Mouse (Mus musculus) hindbrain, embryonic 15.5 days (tissue): Measurements from ENCODE around the gene Mid1. TPM values are rescaled to one million over a fixed set of nuclear protein-coding genes. Genes with fewer than 3 reads are reported as not detected.

ENCODE experiments used
- ATAC-seq: fragments of 200-750 bp; cut with Nextera tagmentation; 2 replicates; pipeline ENCODE4 v1.8.0; 2017; ENCODE audit warnings: low read depth, moderate number of reproducible peaks, moderate TSS enrichment; ENCODE audit not compliant: low FRiP score
- H3K27ac ChIP-seq: fragments of 300-500 bp; sonication (generic); replicated peaks from 2 replicates; pipeline ENCODE4 v1.5.1; 2015; ENCODE audit warnings: mild to moderate bottlenecking, inconsistent platforms
- H3K27me3 ChIP-seq: fragments of 300-500 bp; sonication (generic); 2 replicates; pipeline ENCODE4 v1.6.1; 2015; ENCODE audit warnings: control low read depth, inconsistent platforms
- H3K36me3 ChIP-seq: fragments of 300-500 bp; sonication (generic); 2 replicates; pipeline ENCODE4 v1.6.1; 2015; ENCODE audit warnings: control low read depth, inconsistent platforms
- H3K4me1 ChIP-seq: fragments of 300-500 bp; sonication (generic); replicated peaks from 2 replicates; pipeline ENCODE4 v1.6.1; 2015; ENCODE audit warnings: control low read depth, inconsistent platforms
- H3K4me2 ChIP-seq: fragments of 300-500 bp; sonication (generic); 2 replicates; pipeline ENCODE4 v1.6.1; 2015; ENCODE audit warnings: moderate library complexity, mild to moderate bottlenecking, inconsistent platforms
- H3K4me3 ChIP-seq: fragments of 300-500 bp; sonication (generic); 2 replicates; pipeline ENCODE4 v1.5.1; 2015; ENCODE audit warnings: mild to moderate bottlenecking, inconsistent platforms
- H3K9ac ChIP-seq: fragments of 300-500 bp; sonication (generic); 2 replicates; pipeline ENCODE4 v1.6.1; 2015; ENCODE audit warnings: inconsistent platforms
- H3K9me3 ChIP-seq: fragments of 300-500 bp; sonication (generic); 2 replicates; pipeline ENCODE4 v1.6.1; 2016; ENCODE audit warnings: control low read depth, inconsistent platforms
- WGBS: fragments of 180-500 bp; shearing (Covaris S2); methylation state at CpG from one replicate; pipeline ENCODE4 v1.1.7; 2015; 5-methylcytosine and 5-hydroxymethylcytosine counted together
- polyA plus RNA-seq: library from polyadenylated mRNA; unstranded; fragments of >200 nt; fragmentation: Nextera tagmentation; extraction: Ambion mirVana; gene quantifications from 2 replicates; pipeline ENCODE4 v1.2.1, GENCODE M21; 2015

The Mid1 gene
- polyA plus RNA-seq, result 5.6 and 6.4 TPM in 2 replicates

- WGBS, result 23% methylated on average over 10 of the region's 10 CpGs
- Histone ChIP-seq H3K9ac (no peak within 1 kb of the TSS), H3K27me3 (0 out of 2 replicates have a peak, but pooled peaks cover 6% of the 10 kb centered on the region), H3K4me3 (peak within 1 kb of the TSS; percentile 27), H3K4me1 (no peaks in the 10 kb centered on the region), H3K36me3 (no peaks in the 10 kb centered on the region), H3K4me2 (peak within 1 kb of the TSS; percentile 52), H3K27ac (no peak within 1 kb of the TSS), H3K9me3 (no peaks in the 10 kb centered on the region)
- no peak for ATAC-seq
Observed at GRCm38 (mm10) chrX:169685131-169685530, at the start of gene Mid1. TSS of gene Mid1 (plus strand) at chrX:169685199.

DNA sequence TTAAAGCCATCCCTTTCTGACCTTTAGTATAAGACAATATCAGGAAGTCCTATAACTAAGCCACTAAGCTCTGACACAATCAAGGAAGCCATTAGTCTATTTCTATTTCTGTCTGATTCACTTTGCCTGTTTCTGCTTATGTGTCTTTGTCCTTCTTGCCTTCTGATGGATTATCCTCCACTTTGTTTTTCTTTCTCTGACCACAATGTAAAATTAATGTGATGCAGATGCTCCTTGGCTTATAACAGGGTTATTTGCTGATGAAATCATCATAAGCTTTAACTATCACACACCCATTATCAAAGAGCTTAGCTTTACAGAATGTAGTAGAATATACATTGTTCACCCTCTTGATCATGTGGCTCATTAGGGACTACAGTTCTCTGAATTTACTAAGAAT lies 11.9 kb upstream of the Mid1 start:
- Histone ChIP-seq H3K4me1 (no peaks in the 10 kb centered on the region), H3K4me3 (no peak overlapping the region), H3K9ac (no peak overlapping the region), H3K9me3 (no peaks in the 10 kb centered on the region), H3K36me3 (no peaks in the 10 kb centered on the region), H3K4me2 (no peak overlapping the region), H3K27ac (no peak overlapping the region), H3K27me3 (peaks cover 7% of the 10 kb centered on the region; the same call in 1 of the 2 replicates)
- ATAC-seq, result no peak

DNA sequence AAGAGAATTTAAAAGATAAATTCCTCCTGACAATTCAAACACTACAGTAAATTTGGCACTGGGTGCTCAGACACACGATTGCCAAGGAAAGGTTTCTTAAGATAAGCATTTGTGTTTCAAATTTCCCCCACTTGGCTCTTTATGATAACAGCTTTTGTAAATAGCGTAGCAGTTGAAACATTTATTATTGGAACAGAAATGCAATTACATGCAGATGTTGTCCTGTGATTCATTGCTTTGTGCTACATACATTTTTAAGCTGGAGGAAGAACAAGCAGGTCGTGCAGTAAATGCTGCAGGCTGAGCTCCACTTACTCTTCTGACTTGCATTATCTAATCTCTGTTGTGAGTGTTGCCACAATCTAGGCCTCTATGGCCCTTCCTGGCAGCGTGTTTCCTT lies 8.7 kb upstream of the Mid1 start:
- Histone ChIP-seq H3K27ac (no peak overlapping the region), H3K4me3 (no peak overlapping the region), H3K4me1 (no peaks in the 10 kb centered on the region), H3K9ac (no peak overlapping the region), H3K9me3 (no peaks in the 10 kb centered on the region), H3K4me2 (no peak overlapping the region), H3K27me3 (0 out of 2 replicates have a peak, but pooled peaks cover 8% of the 10 kb centered on the region), H3K36me3 (no peaks in the 10 kb centered on the region)
- no peak for ATAC-seq
- 61% methylated on average over 4 of the region's 4 CpGs for WGBS

- H3K27ac ChIP-seq, result no peak overlapping the region
- peak overlapping the region; percentile 27 for H3K4me3 ChIP-seq
- H3K4me1 ChIP-seq, result no peaks in the 10 kb centered on the region
- H3K9ac ChIP-seq, result no peak overlapping the region
- peak overlapping the region; percentile 52 for H3K4me2 ChIP-seq
- H3K9me3 ChIP-seq, result no peaks in the 10 kb centered on the region
- 0 out of 2 replicates have a peak, but pooled peaks cover 6% of the 10 kb centered on the region for H3K27me3 ChIP-seq
- no peaks in the 10 kb centered on the region for H3K36me3 ChIP-seq
- ATAC-seq, result no peak
- WGBS, result 38% methylated on average over 8 of the region's 8 CpGs
Observed at GRCm38 (mm10) chrX:169685731-169686130, 732 bp downstream of the Mid1 start.

DNA sequence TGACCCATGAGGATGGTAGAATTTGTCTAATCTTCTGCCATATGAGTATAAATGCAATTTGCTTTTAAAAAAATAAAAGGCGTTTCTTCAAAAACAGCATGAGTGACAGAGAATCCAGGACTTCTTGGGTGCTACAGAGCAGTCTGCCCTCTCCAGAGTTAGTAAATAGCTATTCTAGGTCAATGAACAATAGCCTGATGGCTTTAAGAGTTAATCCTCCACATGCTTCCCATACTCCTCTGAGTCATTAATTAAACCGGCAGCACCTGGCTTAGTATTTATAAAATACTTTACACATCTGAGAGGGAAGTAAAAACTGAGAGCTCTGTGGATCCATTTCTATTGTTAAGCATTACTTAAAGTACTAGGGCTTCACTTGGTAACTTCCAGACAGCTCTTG lies 6.2 kb downstream of the Mid1 start:
- H3K4me1 ChIP-seq, result no peaks in the 10 kb centered on the region
- ATAC-seq, result no peak
- H3K27ac ChIP-seq, result no peak overlapping the region
- no peaks in the 10 kb centered on the region for H3K9me3 ChIP-seq
- no peak overlapping the region for H3K9ac ChIP-seq
- no peak overlapping the region for H3K4me2 ChIP-seq
- H3K4me3 ChIP-seq, result no peak overlapping the region
- H3K36me3 ChIP-seq, result no peaks in the 10 kb centered on the region
- WGBS, result 69% methylated on average over 2 of the region's 2 CpGs
- H3K27me3 ChIP-seq, result peaks cover 19% of the 10 kb centered on the region

DNA sequence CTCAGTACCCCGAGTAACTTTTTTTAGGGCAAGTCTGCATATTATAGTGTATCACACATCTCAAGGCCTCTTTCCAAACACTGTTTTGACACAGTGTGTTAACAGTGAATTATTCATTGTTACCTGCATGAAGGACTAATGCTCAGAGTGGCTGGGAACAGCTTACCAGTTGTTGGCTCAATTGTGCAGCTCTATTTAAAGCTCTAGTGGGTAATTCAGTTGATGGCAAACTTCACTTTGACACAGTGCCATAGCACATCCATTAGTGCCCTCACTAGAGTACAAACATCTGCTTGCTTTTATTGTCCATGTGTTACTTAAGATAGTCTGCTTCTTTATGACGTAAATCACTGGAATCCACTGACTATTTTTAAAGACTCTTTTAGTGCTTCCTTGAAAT lies 6.7 kb downstream of the Mid1 start:
- WGBS, result 72% methylated on average over 2 of the region's 2 CpGs
- Histone ChIP-seq H3K27ac (no peak overlapping the region), H3K4me1 (no peaks in the 10 kb centered on the region), H3K27me3 (peaks cover 20% of the 10 kb centered on the region), H3K9me3 (no peaks in the 10 kb centered on the region), H3K9ac (no peak overlapping the region), H3K36me3 (no peaks in the 10 kb centered on the region), H3K4me2 (no peak overlapping the region), H3K4me3 (no peak overlapping the region)
- no peak for ATAC-seq

- Histone ChIP-seq H3K27me3 (peaks cover 20% of the 10 kb centered on the region), H3K36me3 (no peaks in the 10 kb centered on the region), H3K9ac (no peak overlapping the region), H3K9me3 (no peaks in the 10 kb centered on the region), H3K4me2 (no peak overlapping the region), H3K4me1 (no peaks in the 10 kb centered on the region), H3K27ac (no peak overlapping the region), H3K4me3 (no peak overlapping the region)
- WGBS, result 68% methylated on average over 6 of the region's 6 CpGs
- ATAC-seq, result no peak
Observed at GRCm38 (mm10) chrX:169692225-169692909, 7.4 kb downstream of the Mid1 start.

DNA sequence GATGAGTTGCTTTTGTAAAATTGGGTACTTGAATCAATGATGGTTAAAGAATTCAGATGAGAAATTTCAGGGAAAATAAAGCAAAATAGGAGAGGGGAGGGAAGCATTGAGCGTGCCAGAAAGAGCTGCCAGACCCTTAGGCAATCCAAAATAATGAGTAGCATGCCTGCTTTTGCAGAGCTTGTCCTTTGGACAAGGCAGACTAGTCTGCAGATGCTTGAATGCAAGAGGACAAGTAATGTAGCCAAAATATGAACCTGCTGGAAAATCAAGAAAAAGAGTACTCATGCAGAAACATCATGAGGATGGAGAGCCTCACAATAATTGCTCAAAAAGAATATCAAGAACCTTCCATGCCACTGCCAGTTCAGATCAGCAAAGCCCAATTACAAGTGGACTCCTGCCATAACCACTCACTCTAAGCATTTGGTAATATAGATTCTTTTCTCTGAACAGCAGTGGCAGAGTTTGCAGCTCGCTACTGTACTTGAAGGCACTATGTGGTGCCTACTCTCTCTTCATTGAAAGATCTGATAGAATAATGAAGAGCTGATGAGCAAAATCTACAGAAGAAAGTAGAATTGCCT lies 19.1 kb downstream of the Mid1 start:
- no peak overlapping the region for H3K9ac ChIP-seq
- no peaks in the 10 kb centered on the region for H3K36me3 ChIP-seq
- 78% methylated on average over 2 of the region's 2 CpGs for WGBS
- H3K9me3 ChIP-seq, result no peaks in the 10 kb centered on the region
- no peak overlapping the region for H3K4me2 ChIP-seq
- H3K4me1 ChIP-seq, result no peaks in the 10 kb centered on the region
- H3K27ac ChIP-seq, result no peak overlapping the region
- ATAC-seq, result no peak
- H3K4me3 ChIP-seq, result no peak overlapping the region
- H3K27me3 ChIP-seq, result peaks cover 10% of the 10 kb centered on the region; the same call in 1 of the 2 replicates

DNA sequence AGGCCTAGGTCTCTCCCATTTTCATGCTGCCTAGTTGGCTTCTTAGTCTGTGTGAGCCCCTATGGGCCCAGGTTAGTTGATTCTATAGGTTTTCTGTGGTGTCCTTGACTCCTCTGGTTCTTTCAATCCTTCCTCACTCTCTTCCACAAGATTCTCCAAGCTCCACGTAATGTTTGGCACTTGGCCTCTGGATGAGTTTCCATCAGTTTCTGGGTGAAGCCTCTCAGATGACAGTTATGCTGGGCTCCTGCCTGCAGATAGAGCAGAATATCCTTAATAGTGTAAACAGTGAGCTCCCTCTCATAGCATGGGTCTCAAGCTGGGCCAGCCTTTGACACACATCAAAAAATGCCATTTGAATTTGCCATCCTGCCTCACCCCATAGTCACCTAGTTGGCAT lies 38.5 kb downstream of the Mid1 start:
- Histone ChIP-seq H3K36me3 (no peaks in the 10 kb centered on the region), H3K9ac (no peak overlapping the region), H3K4me2 (no peak overlapping the region), H3K9me3 (no peaks in the 10 kb centered on the region), H3K4me3 (no peak overlapping the region), H3K27ac (no peak overlapping the region), H3K4me1 (no peaks in the 10 kb centered on the region), H3K27me3 (peaks cover 23% of the 10 kb centered on the region)
- ATAC-seq, result no peak
- WGBS, result 95% methylated on average over 1 of the region's 1 CpGs

DNA sequence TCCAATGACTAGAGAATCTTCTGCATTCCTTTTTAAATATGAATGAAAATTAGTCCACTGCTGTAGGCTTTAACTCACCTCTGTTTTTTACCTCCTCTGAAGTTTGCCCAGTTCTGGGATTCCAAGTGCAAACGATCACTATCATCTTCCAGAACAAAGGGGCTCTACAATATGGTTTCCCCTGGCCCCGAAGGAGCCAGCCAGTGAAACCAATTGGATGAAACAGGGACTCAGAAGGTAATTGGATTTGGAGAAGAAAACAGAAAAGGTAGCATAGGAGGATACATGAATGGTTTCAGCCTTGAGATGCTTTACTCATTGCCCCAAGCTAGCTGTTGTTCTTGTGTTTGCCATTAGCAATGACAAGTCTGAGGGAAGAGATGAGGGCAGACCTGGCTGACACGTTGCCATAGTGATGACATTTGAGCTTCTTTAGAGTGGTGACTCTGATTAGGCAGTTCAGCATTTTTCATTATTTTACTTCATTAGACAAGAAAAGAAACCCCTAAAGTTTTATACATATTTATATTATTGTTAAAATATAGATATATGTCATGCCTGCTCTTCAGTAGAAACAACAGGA lies 50.5 kb downstream of the Mid1 start:
- H3K4me3 ChIP-seq, result no peak overlapping the region
- H3K9me3 ChIP-seq, result no peaks in the 10 kb centered on the region
- H3K27ac ChIP-seq, result no peak overlapping the region
- ATAC-seq, result no peak
- H3K9ac ChIP-seq, result no peak overlapping the region
- H3K27me3 ChIP-seq, result peaks cover 17% of the 10 kb centered on the region
- 41% methylated on average over 3 of the region's 3 CpGs for WGBS
- H3K4me2 ChIP-seq, result no peak overlapping the region
- H3K4me1 ChIP-seq, result no peaks in the 10 kb centered on the region
- no peaks in the 10 kb centered on the region for H3K36me3 ChIP-seq

GRCm38 (mm10) chrX:169758001-169758400 lies 73.0 kb downstream of the Mid1 start:
- no peak for ATAC-seq
- peaks cover 8% of the 10 kb centered on the region; the same call in 1 of the 2 replicates for H3K27me3 ChIP-seq
- H3K4me3 ChIP-seq, result no peak overlapping the region
- H3K9me3 ChIP-seq, result no peaks in the 10 kb centered on the region
- H3K27ac ChIP-seq, result no peak overlapping the region
- no peaks in the 10 kb centered on the region for H3K36me3 ChIP-seq
- H3K9ac ChIP-seq, result no peak overlapping the region
- WGBS, result 82% methylated on average over 3 of the region's 3 CpGs
- H3K4me1 ChIP-seq, result no peaks in the 10 kb centered on the region
- no peak overlapping the region for H3K4me2 ChIP-seq

DNA sequence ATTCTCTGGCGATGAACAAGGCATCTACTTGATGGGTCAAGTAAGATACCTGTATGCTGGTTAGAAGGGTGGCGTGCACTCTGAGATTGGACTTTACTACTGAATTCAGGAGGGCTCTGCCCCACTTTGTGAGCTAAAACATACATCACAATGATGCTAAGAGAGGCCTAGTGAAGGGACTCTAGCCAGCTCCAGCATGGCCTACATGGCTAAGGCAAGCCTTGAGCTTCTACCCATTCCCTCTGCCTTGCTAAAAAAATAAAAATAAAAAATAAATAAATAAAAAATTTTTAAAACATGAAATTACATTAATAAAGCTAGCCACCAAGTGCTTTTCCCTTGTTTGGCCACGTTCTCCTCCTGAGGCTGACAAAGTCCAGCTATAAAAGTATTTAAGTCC lies 94.5 kb downstream of the Mid1 start, which contains the start of gene 4933400A11Rik:
TSS of gene 4933400A11Rik (minus strand) at position 101 of the 400 bp plus-strand sequence.
- H3K27me3 ChIP-seq, result peaks cover under 1% of the 10 kb centered on the region; the same call in 1 of the 2 replicates
- no peak for ATAC-seq
- H3K9ac ChIP-seq, result no peak within 1 kb of the TSS
- no peak within 1 kb of the TSS for H3K4me3 ChIP-seq
- no peaks in the 10 kb centered on the region for H3K4me1 ChIP-seq
- H3K27ac ChIP-seq, result no peak within 1 kb of the TSS
- H3K9me3 ChIP-seq, result no peaks in the 10 kb centered on the region
- H3K4me2 ChIP-seq, result no peak within 1 kb of the TSS
- no peaks in the 10 kb centered on the region for H3K36me3 ChIP-seq
- WGBS, result 90% methylated on average over 3 of the region's 3 CpGs
